Mouse (Mus musculus): ENCODE results near the gene Dvl1. TPM values are rescaled to one million over a fixed set of nuclear protein-coding genes. Genes with fewer than 3 reads are reported as not detected.

Dvl1 gene
- total and polyA plus RNA-seq, 3 experiments, result 56.8 to 60.3 TPM; not detected in 1

- TF ChIP-seq NRF1 (IDR thresholded peaks at IDR 0.05; ENCODE audit: insufficient read depth, low read depth, low read length, poor library complexity, severe bottlenecking), result no peak
- no peak for TF ChIP-seq ELF1 (IDR thresholded peaks at IDR 0.05; ENCODE audit: low read depth, low read length)
- TF ChIP-seq USF1 (IDR thresholded peaks at IDR 0.05; ENCODE audit: low read depth, low read length), result no peak
- TF ChIP-seq MYC (IDR thresholded peaks at IDR 0.05; ENCODE audit: low read depth, low read length), result no peak
- no peak for TF ChIP-seq MEF2A (IDR thresholded peaks at IDR 0.05; ENCODE audit: extremely low read depth, insufficient replicate concordance, low read depth, low read length, poor library complexity, severe bottlenecking)
- TF ChIP-seq POLR2AphosphoS2 (IDR thresholded peaks at IDR 0.05; ENCODE audit: low read length), result no peak
- TF ChIP-seq TAL1 (IDR thresholded peaks at IDR 0.05; ENCODE audit: low read length), result no peak
- no peak for TF ChIP-seq ZC3H11A (IDR thresholded peaks at IDR 0.05; ENCODE audit: low read depth, low read length)
These were observed 6.2 kb upstream of the Dvl1 start (continued) for GRCm38 (mm10) chr4:155841003-155841454.

GRCm38 (mm10) chr4:155841651-155842270 lies 5.4 kb upstream of the Dvl1 start:
- TF ChIP-seq TBP (IDR thresholded peaks at IDR 0.05; ENCODE audit: low read depth, low read length) (no peak), ZMIZ1 (IDR thresholded peaks at IDR 0.05; ENCODE audit: low read depth, low read length) (no peak), TAL1 (IDR thresholded peaks at IDR 0.05; ENCODE audit: low read length) (no peak), ETS1 (IDR thresholded peaks at IDR 0.05; ENCODE audit: low read depth, low read length) (no peak), MAZ (IDR thresholded peaks at IDR 0.05; ENCODE audit: low read depth, low read length) (no peak), MAX (IDR thresholded peaks at IDR 0.05; ENCODE audit: low read length) (no peak), POLR2AphosphoS2 (IDR thresholded peaks at IDR 0.05; ENCODE audit: low read length) (no peak), POLR2AphosphoS5 (IDR thresholded peaks at IDR 0.05; ENCODE audit: borderline replicate concordance, low read depth, low read length) (no peak), KAT2A (conservative IDR thresholded peaks at IDR 0.05; ENCODE audit: low read depth, low read length) (no peak)
- no peaks in the 10 kb centered on the region for H3K27me3 ChIP-seq (ENCODE audit: control insufficient read depth in 1 of 2, insufficient read depth in 2 of 2, low read length in 2 of 2)
- 0 out of 4 replicates have a peak, but pooled peaks cover 0 to 3% of the 10 kb centered on the region in 2 experiments for H3K4me1 ChIP-seq (ENCODE audit: control insufficient read depth in 1 of 2, insufficient read depth in 2 of 2, low read length in 2 of 2)
- no peaks in the 10 kb centered on the region for H3K9me3 ChIP-seq (replicated peaks; ENCODE audit: insufficient read depth, low read length)
- H3K36me3 ChIP-seq (ENCODE audit: control insufficient read depth in 1 of 2, insufficient read depth in 2 of 2, low read length in 2 of 2), result no peaks in the 10 kb centered on the region; a peak in 1 of 4 replicates
- peaks cover 2% of the 10 kb centered on the region; the same call in 1 of the 2 replicates for H3K79me2 ChIP-seq (ENCODE audit: control insufficient read depth, insufficient read depth, low read length, poor library complexity)
- H3K9ac ChIP-seq (ENCODE audit: control insufficient read depth, low read depth, low read length, poor library complexity, severe bottlenecking), result no peak overlapping the region
- no peak overlapping the region for H3K27ac ChIP-seq (ENCODE audit: control insufficient read depth, low read depth, low read length)
- no peak overlapping the region for H3K4me3 ChIP-seq (ENCODE audit: control insufficient read depth in 1 of 2, insufficient read depth in 1 of 2, low read depth in 2 of 2, low read length in 2 of 2)
- no peak for DNase-seq (ENCODE audit: low read depth, low spot score)

GRCm38 (mm10) chr4:155843231-155843630 lies 4.0 kb upstream of the Dvl1 start:
- H3K9ac ChIP-seq (ENCODE audit: control insufficient read depth, low read depth, low read length, poor library complexity, severe bottlenecking), result no peak overlapping the region

More at GRCm38 (mm10) chr4:155843231-155843630, 4.0 kb upstream of the Dvl1 start:
- Histone ChIP-seq H3K27ac (ENCODE audit: control insufficient read depth, low read depth, low read length) (no peak overlapping the region), H3K79me2 (ENCODE audit: control insufficient read depth, insufficient read depth, low read length, poor library complexity) (peaks cover 11% of the 10 kb centered on the region), H3K4me3 (ENCODE audit: control insufficient read depth in 1 of 2, insufficient read depth in 1 of 2, low read depth in 2 of 2, low read length in 2 of 2) (no peak overlapping the region), H3K27me3 (ENCODE audit: control insufficient read depth in 1 of 2, insufficient read depth in 2 of 2, low read length in 2 of 2) (no peaks in the 10 kb centered on the region), H3K9me3 (replicated peaks; ENCODE audit: insufficient read depth, low read length) (no peaks in the 10 kb centered on the region), H3K4me1 (ENCODE audit: control insufficient read depth in 1 of 2, insufficient read depth in 2 of 2, low read length in 2 of 2) (peaks cover 0 to 3% of the 10 kb centered on the region in 2 experiments; a peak in 1 of 4 replicates), H3K36me3 (ENCODE audit: control insufficient read depth in 1 of 2, insufficient read depth in 2 of 2, low read length in 2 of 2) (no peaks in the 10 kb centered on the region; a peak in 2 of 4 replicates)
- DNase-seq (ENCODE audit: low read depth, low spot score), result no peak
- TF ChIP-seq KAT2A (conservative IDR thresholded peaks at IDR 0.05; ENCODE audit: low read depth, low read length), result no peak
- TF ChIP-seq ZKSCAN1 (IDR thresholded peaks at IDR 0.05; ENCODE audit: low read depth, low read length), result no peak
- TF ChIP-seq NELFE (IDR thresholded peaks at IDR 0.05; ENCODE audit: low read depth, low read length), result no peak
- TF ChIP-seq TAL1 (IDR thresholded peaks at IDR 0.05; ENCODE audit: low read length), result no peak
- no peak for TF ChIP-seq MAX (IDR thresholded peaks at IDR 0.05; ENCODE audit: low read length)
- no peak for TF ChIP-seq RCOR1 (IDR thresholded peaks at IDR 0.05; ENCODE audit: low read depth, low read length)
- no peak for TF ChIP-seq NRF1 (IDR thresholded peaks at IDR 0.05; ENCODE audit: insufficient read depth, low read depth, low read length, poor library complexity, severe bottlenecking)
- TF ChIP-seq SIN3A (IDR thresholded peaks at IDR 0.05; ENCODE audit: low read length), result no peak
- no peak for TF ChIP-seq MYC (IDR thresholded peaks at IDR 0.05; ENCODE audit: low read depth, low read length)
- TF ChIP-seq GATA1 (IDR thresholded peaks at IDR 0.05; ENCODE audit: low read depth, low read length), result no peak
- no peak for TF ChIP-seq MEF2A (IDR thresholded peaks at IDR 0.05; ENCODE audit: extremely low read depth, insufficient replicate concordance, low read depth, low read length, poor library complexity, severe bottlenecking)

All from MEL (cell line).